Comparison of ENCODE assay signal across 18 mouse cellular contexts in the genomic region with DNA sequence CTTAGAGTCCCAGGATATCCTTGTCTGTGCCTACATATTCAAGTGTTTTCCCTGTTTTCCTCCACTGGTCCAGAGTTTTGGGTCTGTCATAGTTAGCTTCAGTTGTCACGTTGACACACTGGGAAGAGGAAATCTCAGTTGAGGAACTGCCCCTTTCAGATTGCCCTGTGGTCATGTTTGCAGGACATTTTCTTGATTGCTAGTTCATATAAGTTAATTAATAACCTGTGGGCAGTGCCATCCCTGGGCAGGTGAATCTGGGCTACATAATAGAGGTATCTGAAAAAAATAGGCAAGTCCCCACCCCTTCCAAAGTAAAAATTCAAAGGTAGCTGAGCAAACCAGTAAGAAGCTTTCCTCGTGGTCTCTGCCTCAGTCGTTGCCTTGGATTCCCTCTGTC.
"Had no signal": no experiment of that assay in that cellular context is flagged by ENCODE, and none has a peak within 500 bp of the region (broad histone marks: within the 10 kb centered on the region; RNA-seq: fewer than 3 reads in every experiment).

No protein-coding gene starts in this region.

- H3K4me3 ChIP-seq: kidney, embryonic 15.5 days; layer of hippocampus, adult 2 months; liver, embryonic 12.5 days; liver, embryonic 15.5 days; lung, embryonic 15.5 days; megakaryocyte, embryonic 14.5 days had no signal

- H3K27me3 ChIP-seq: kidney, embryonic 15.5 days; liver, embryonic 12.5 days; liver, embryonic 15.5 days; lung, embryonic 15.5 days; megakaryocyte, embryonic 14.5 days had no signal

- H3K4me2 ChIP-seq: kidney, embryonic 15.5 days; liver, embryonic 12.5 days; liver, embryonic 15.5 days; lung, embryonic 15.5 days; midbrain, embryonic 11.5 days had no signal

- DNase-seq: kidney, adult 11 months; kidney, postnatal 14 days; kidney, postnatal 4 days; layer of hippocampus, adult 9-11 months; lung, adult 18-20 months; lung, postnatal 10 days; lung, postnatal 36 days; midbrain, embryonic 14.5 days; thymus, adult 2 months; thymus, postnatal 14 days had no signal

- H3K9ac ChIP-seq: kidney, embryonic 15.5 days; liver, embryonic 12.5 days; liver, embryonic 15.5 days; lung, embryonic 15.5 days had no signal

- H3K36me3 ChIP-seq: kidney, embryonic 15.5 days; liver, embryonic 12.5 days; liver, embryonic 15.5 days; lung, embryonic 15.5 days had no signal

- H3K27ac ChIP-seq: kidney, embryonic 15.5 days; layer of hippocampus, adult 2 months; liver, embryonic 12.5 days; liver, embryonic 15.5 days; lung, embryonic 15.5 days; stomach, postnatal 0 days had no signal

- H3K4me1 ChIP-seq: kidney, embryonic 15.5 days; liver, embryonic 12.5 days; liver, embryonic 15.5 days; lung, embryonic 15.5 days; megakaryocyte, embryonic 14.5 days had no signal

- ATAC-seq: liver, embryonic 12.5 days had no signal

- H3K9me3 ChIP-seq: kidney, embryonic 15.5 days; liver, embryonic 12.5 days; liver, embryonic 15.5 days; lung, embryonic 15.5 days had no signal
